Mouse (Mus musculus): ENCODE measurements at regions not wholly inside any gene's neighbourhood (a gene's known extent, or its start where the extent isn't known, plus 50 kb on each side); places are given as distances from the start of the nearest gene placed in this dataset.

DNA sequence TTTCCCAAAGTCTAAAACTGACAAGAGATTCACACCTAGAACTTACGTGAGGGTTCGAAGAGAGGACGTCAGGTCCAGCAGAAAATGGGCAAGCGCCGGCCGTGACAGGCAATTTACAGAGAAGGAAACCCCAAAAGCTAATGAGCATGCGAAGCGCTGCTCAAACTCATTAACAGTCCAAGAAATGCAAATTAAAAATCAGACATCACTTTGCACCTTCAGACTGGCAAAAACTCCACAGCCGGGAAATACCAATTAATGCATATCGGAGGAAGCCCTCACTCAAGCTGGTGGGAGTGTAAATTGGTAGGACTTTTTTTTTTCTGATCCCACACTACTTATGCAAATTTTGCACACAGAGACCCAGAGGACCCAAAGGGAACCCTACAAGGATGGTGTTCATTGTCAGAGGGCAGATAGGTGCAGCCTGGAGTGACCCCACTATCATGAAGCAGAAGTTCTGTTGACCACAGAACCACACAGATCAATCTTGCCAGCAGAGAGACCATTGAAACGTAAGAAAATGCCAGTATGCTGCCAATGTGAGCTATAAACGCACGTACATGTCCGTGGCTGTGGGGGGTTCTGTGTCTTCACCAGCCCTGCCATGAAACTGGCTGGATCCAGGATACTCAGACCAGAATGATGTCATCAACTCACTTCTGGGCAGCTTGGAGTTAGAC is 74.8 kb upstream of the Mvb12b start:
- no peak overlapping the region for H3ac ChIP-seq (ENCODE audit: control insufficient read depth, insufficient read length, low read depth)
- no peaks in the 10 kb centered on the region for H3K79me3 ChIP-seq (ENCODE audit: low read depth)
- no peaks in the 10 kb centered on the region for H3K79me2 ChIP-seq (ENCODE audit: control insufficient read depth, insufficient read depth)
- no peaks in the 10 kb centered on the region for H3K36me3 ChIP-seq (ENCODE audit: control insufficient read depth, insufficient read depth)
- peaks cover 18% of the 10 kb centered on the region for H3K27me3 ChIP-seq (ENCODE audit: control insufficient read depth, insufficient read depth, insufficient read length)
- TF ChIP-seq USF1 (IDR thresholded peaks at IDR 0.05; ENCODE audit: low read depth), result no peak
- TF ChIP-seq MYOD1 (IDR thresholded peaks at IDR 0.05; ENCODE audit: control insufficient read depth, insufficient read length, low read depth), result no peak
- TF ChIP-seq MYOG (IDR thresholded peaks at IDR 0.05; ENCODE audit: control insufficient read depth, extremely low read depth, insufficient read length), result no peak
- TF ChIP-seq CEBPB (IDR thresholded peaks at IDR 0.05; ENCODE audit: low read depth), result no peak
- TF ChIP-seq FOSL1 (IDR thresholded peaks at IDR 0.05; ENCODE audit: insufficient read depth, low read length, poor library complexity, severe bottlenecking), result no peak
- TF ChIP-seq CTCF (IDR thresholded peaks at IDR 0.05; ENCODE audit: control insufficient read depth, insufficient read depth, insufficient read length), result no peak
- no peak for TF ChIP-seq MAX (IDR thresholded peaks at IDR 0.05)
- no peak overlapping the region for H3K4me3 ChIP-seq (ENCODE audit: insufficient read depth, poor library complexity, severe bottlenecking)

- Histone ChIP-seq H3K27me3 (ENCODE audit: control insufficient read depth, insufficient read depth, insufficient read length) (peaks cover 9% of the 10 kb centered on the region), H3K4me3 (ENCODE audit: insufficient read depth, poor library complexity, severe bottlenecking) (no peak overlapping the region)
- TF ChIP-seq MYOD1 (IDR thresholded peaks at IDR 0.05; ENCODE audit: control insufficient read depth, insufficient read length, low read depth), result no peak
- no peak for TF ChIP-seq MYOG (IDR thresholded peaks at IDR 0.05; ENCODE audit: control insufficient read depth, extremely low read depth, insufficient read length)
- TF ChIP-seq CEBPB (IDR thresholded peaks at IDR 0.05; ENCODE audit: low read depth), result no peak
- no peak for TF ChIP-seq CTCF (IDR thresholded peaks at IDR 0.05; ENCODE audit: control insufficient read depth, insufficient read depth, insufficient read length)
- TF ChIP-seq USF1 (IDR thresholded peaks at IDR 0.05; ENCODE audit: low read depth), result no peak
- TF ChIP-seq FOSL1 (IDR thresholded peaks at IDR 0.05; ENCODE audit: insufficient read depth, low read length, poor library complexity, severe bottlenecking), result no peak
- no peak for TF ChIP-seq MAX (IDR thresholded peaks at IDR 0.05)
These were observed 73.8 kb upstream of the Mvb12b start for GRCm38 (mm10) chr2:33961566-33961965.

DNA sequence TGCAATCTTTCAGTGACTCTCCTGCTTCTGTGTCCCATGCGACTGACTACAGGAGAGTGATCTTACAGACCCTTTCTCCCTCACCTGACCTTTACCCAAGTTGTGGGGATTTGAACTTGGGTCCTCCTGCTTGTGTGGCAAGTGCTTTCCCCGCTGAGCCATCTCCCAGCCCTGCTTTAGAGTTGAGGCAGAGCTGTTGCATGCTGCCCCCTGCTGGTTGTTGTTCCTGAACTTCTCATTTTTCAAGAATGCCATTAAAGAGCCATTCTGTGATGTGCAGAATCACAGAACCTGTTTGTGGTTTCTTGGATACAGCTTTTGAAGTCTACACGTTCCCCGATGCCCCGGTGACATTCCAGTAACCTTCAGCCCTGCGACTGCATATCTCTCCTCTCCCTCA is 70.0 kb upstream of the Mvb12b start:
- no peak overlapping the region for H3ac ChIP-seq (ENCODE audit: control insufficient read depth, insufficient read length, low read depth)
- no peaks in the 10 kb centered on the region for H3K79me3 ChIP-seq (ENCODE audit: low read depth)
- H3K36me3 ChIP-seq (ENCODE audit: control insufficient read depth, insufficient read depth), result no peaks in the 10 kb centered on the region
- no peak for TF ChIP-seq MAX (IDR thresholded peaks at IDR 0.05)
- no peaks in the 10 kb centered on the region for H3K79me2 ChIP-seq (ENCODE audit: control insufficient read depth, insufficient read depth)
- H3K27me3 ChIP-seq (ENCODE audit: control insufficient read depth, insufficient read depth, insufficient read length), result peaks cover 6% of the 10 kb centered on the region
- H3K4me3 ChIP-seq (ENCODE audit: insufficient read depth, poor library complexity, severe bottlenecking), result no peak overlapping the region

More at GRCm38 (mm10) chr2:33961566-33961965, 73.8 kb upstream of the Mvb12b start:
- Histone ChIP-seq H3K36me3 (ENCODE audit: control insufficient read depth, insufficient read depth) (no peaks in the 10 kb centered on the region), H3ac (ENCODE audit: control insufficient read depth, insufficient read length, low read depth) (no peak overlapping the region), H3K79me3 (ENCODE audit: low read depth) (no peaks in the 10 kb centered on the region), H3K79me2 (ENCODE audit: control insufficient read depth, insufficient read depth) (no peaks in the 10 kb centered on the region)

DNA sequence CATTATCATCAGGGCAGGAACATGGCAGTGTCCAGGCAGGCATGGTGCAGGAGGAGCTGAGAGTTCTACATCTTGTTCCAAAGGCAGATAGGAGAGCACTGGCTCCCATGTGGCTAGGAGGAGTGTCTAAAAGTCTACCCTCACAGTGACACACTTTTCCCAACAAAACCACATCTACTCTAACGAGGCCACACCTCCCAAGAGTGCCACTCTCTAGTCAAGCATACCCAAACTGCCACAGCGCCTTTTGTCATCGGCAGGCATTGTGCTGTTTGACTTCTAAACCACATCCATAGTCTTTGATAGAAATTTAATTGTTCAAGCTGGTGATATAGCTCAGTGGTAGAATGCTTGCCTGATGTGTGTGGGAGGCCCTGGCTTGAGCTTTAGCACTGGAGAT is 56.6 kb upstream of the Mvb12b start:
- Histone ChIP-seq H3K79me2 (ENCODE audit: control insufficient read depth, insufficient read depth) (no peaks in the 10 kb centered on the region), H3ac (ENCODE audit: control insufficient read depth, insufficient read length, low read depth) (no peak overlapping the region)
- TF ChIP-seq USF1 (IDR thresholded peaks at IDR 0.05; ENCODE audit: low read depth), result no peak
- no peak for TF ChIP-seq MYOG (IDR thresholded peaks at IDR 0.05; ENCODE audit: control insufficient read depth, extremely low read depth, insufficient read length)
- TF ChIP-seq FOSL1 (IDR thresholded peaks at IDR 0.05; ENCODE audit: insufficient read depth, low read length, poor library complexity, severe bottlenecking), result no peak
- no peak for TF ChIP-seq CTCF (IDR thresholded peaks at IDR 0.05; ENCODE audit: control insufficient read depth, insufficient read depth, insufficient read length)
- no peak for TF ChIP-seq MAX (IDR thresholded peaks at IDR 0.05)
- TF ChIP-seq MYOD1 (IDR thresholded peaks at IDR 0.05; ENCODE audit: control insufficient read depth, insufficient read length, low read depth), result no peak
- no peak for TF ChIP-seq CEBPB (IDR thresholded peaks at IDR 0.05; ENCODE audit: low read depth)

GRCm38 (mm10) chr2:33942085-33942484 is 54.3 kb upstream of the Mvb12b start:
- Histone ChIP-seq H3K27me3 (ENCODE audit: control insufficient read depth, insufficient read depth, insufficient read length) (peaks cover 15% of the 10 kb centered on the region), H3K79me3 (ENCODE audit: low read depth) (no peaks in the 10 kb centered on the region), H3ac (ENCODE audit: control insufficient read depth, insufficient read length, low read depth) (no peak overlapping the region), H3K36me3 (ENCODE audit: control insufficient read depth, insufficient read depth) (no peaks in the 10 kb centered on the region), H3K4me3 (ENCODE audit: insufficient read depth, poor library complexity, severe bottlenecking) (no peak overlapping the region), H3K79me2 (ENCODE audit: control insufficient read depth, insufficient read depth) (no peaks in the 10 kb centered on the region)
- TF ChIP-seq CTCF (IDR thresholded peaks at IDR 0.05; ENCODE audit: control insufficient read depth, insufficient read depth, insufficient read length), result no peak
- no peak for TF ChIP-seq MAX (IDR thresholded peaks at IDR 0.05)
- no peak for TF ChIP-seq USF1 (IDR thresholded peaks at IDR 0.05; ENCODE audit: low read depth)
- no peak for TF ChIP-seq CEBPB (IDR thresholded peaks at IDR 0.05; ENCODE audit: low read depth)
- TF ChIP-seq MYOD1 (IDR thresholded peaks at IDR 0.05; ENCODE audit: control insufficient read depth, insufficient read length, low read depth), result no peak
- no peak for TF ChIP-seq MYOG (IDR thresholded peaks at IDR 0.05; ENCODE audit: control insufficient read depth, extremely low read depth, insufficient read length)
- TF ChIP-seq FOSL1 (IDR thresholded peaks at IDR 0.05; ENCODE audit: insufficient read depth, low read length, poor library complexity, severe bottlenecking), result no peak

More for the DNA sequence above, 56.6 kb upstream of the Mvb12b start:
- Histone ChIP-seq H3K36me3 (ENCODE audit: control insufficient read depth, insufficient read depth) (no peaks in the 10 kb centered on the region), H3K79me3 (ENCODE audit: low read depth) (no peaks in the 10 kb centered on the region), H3K4me3 (ENCODE audit: insufficient read depth, poor library complexity, severe bottlenecking) (no peak overlapping the region), H3K27me3 (ENCODE audit: control insufficient read depth, insufficient read depth, insufficient read length) (peaks cover 15% of the 10 kb centered on the region)

- no peaks in the 10 kb centered on the region for H3K79me3 ChIP-seq (ENCODE audit: low read depth)
- no peak overlapping the region for H3ac ChIP-seq (ENCODE audit: control insufficient read depth, insufficient read length, low read depth)
- TF ChIP-seq CEBPB (IDR thresholded peaks at IDR 0.05; ENCODE audit: low read depth), result no peak
- TF ChIP-seq USF1 (IDR thresholded peaks at IDR 0.05; ENCODE audit: low read depth), result no peak
- TF ChIP-seq MAX (IDR thresholded peaks at IDR 0.05), result no peak
- no peak for TF ChIP-seq MYOD1 (IDR thresholded peaks at IDR 0.05; ENCODE audit: control insufficient read depth, insufficient read length, low read depth)
- TF ChIP-seq MYOG (IDR thresholded peaks at IDR 0.05; ENCODE audit: control insufficient read depth, extremely low read depth, insufficient read length), result no peak
- no peak for TF ChIP-seq CTCF (IDR thresholded peaks at IDR 0.05; ENCODE audit: control insufficient read depth, insufficient read depth, insufficient read length)
- TF ChIP-seq FOSL1 (IDR thresholded peaks at IDR 0.05; ENCODE audit: insufficient read depth, low read length, poor library complexity, severe bottlenecking), result no peak
- H3K4me3 ChIP-seq (ENCODE audit: insufficient read depth, poor library complexity, severe bottlenecking), result no peak overlapping the region
- no peaks in the 10 kb centered on the region for H3K79me2 ChIP-seq (ENCODE audit: control insufficient read depth, insufficient read depth)
- peaks cover 15% of the 10 kb centered on the region for H3K27me3 ChIP-seq (ENCODE audit: control insufficient read depth, insufficient read depth, insufficient read length)
- H3K36me3 ChIP-seq (ENCODE audit: control insufficient read depth, insufficient read depth), result no peaks in the 10 kb centered on the region
These were observed 53.6 kb upstream of the Mvb12b start for GRCm38 (mm10) chr2:33941316-33941715.

All from C2C12 (cell line).